Mouse (Mus musculus) G1E (cell line): ENCODE data around the gene Tmc8.

Experiments used
- CTCF ChIP-seq: IDR thresholded peaks from 2 replicates; pipeline ENCODE4 v1.5.1; 2012; ENCODE audit warnings: low read depth, low read length, inconsistent platforms, mixed read lengths
- GATA1 ChIP-seq: IDR thresholded peaks from 2 replicates; pipeline ENCODE4 v1.6.1; 2012; ENCODE audit warnings: borderline replicate concordance, low read length, inconsistent platforms, mixed read lengths
- GATA2 ChIP-seq: IDR thresholded peaks from 2 replicates; pipeline ENCODE4 v1.6.1; 2012; ENCODE audit warnings: low read depth, low read length, inconsistent platforms, borderline replicate concordance
- POLR2AphosphoS5 ChIP-seq: IDR thresholded peaks from 2 replicates; pipeline ENCODE4 v1.6.1; 2012; ENCODE audit warnings: low read depth, low read length, inconsistent platforms; ENCODE audit not compliant: insufficient replicate concordance
- TAL1 ChIP-seq: conservative IDR thresholded peaks from 2 replicates; pipeline ENCODE4 v1.6.1; 2012; ENCODE audit warnings: low read depth, low read length, inconsistent platforms, mixed read lengths

- no peak for TF ChIP-seq CTCF
- TF ChIP-seq GATA1, result no peak
- TF ChIP-seq POLR2AphosphoS5, result no peak
- TF ChIP-seq TAL1, result no peak
- no peak for TF ChIP-seq GATA2
These were observed 54.4 kb downstream of the Tmc8 start for GRCm38 (mm10) chr11:117836306-117836705.
